ENCODE assay signal across 21 mouse cellular contexts in genomic region chr13:44210123-44210522, GRCm38 (mm10).
DNase-seq lines count a peak whose midpoint lies in the region; ATAC-seq and TF ChIP-seq lines count a peak whose summit lies in the region.
"Had no signal": no experiment of that assay in that cellular context is flagged by ENCODE, and none has a peak within 500 bp of the region (broad histone marks: within the 10 kb centered on the region; RNA-seq: fewer than 3 reads in every experiment).

No protein-coding gene starts in this region.

- 55% methylated on average over 6 of the region's 6 CpGs for WGBS in kidney, embryonic 15.5 days
- WGBS in thymus, adult 2 months: 74% methylated on average over 6 of the region's 6 CpGs
- 75% methylated on average over 6 of the region's 6 CpGs for WGBS in heart, adult 2 months

- peak overlapping the region; percentile 32; the same call in 1 of the 2 replicates for H3K27ac ChIP-seq in kidney, embryonic 15.5 days
- H3K27ac ChIP-seq in thymus, adult 2 months (ENCODE audit: control insufficient read depth, insufficient read depth, low read length): peak overlapping the region; percentile 60; the same call in 1 of the 2 replicates
- H3K27ac ChIP-seq in left cerebral cortex, adult 2 months: no peak overlapping the region
- H3K27ac ChIP-seq in heart, adult 2 months: no peak overlapping the region
- H3K27ac ChIP-seq: hindbrain, embryonic 13.5 days; liver, embryonic 15.5 days; midbrain, embryonic 15.5 days had no signal

- no peaks in the 10 kb centered on the region for H3K79me2 ChIP-seq in heart, adult 2 months (replicated peaks; ENCODE audit: control insufficient read depth, insufficient read depth, low read length)

- peaks cover 5% of the 10 kb centered on the region; the same call in 1 of the 2 replicates for H3K27me3 ChIP-seq in kidney, embryonic 15.5 days
- H3K27me3 ChIP-seq in thymus, adult 2 months (ENCODE audit: control insufficient read depth, insufficient read depth, low read length): no peaks in the 10 kb centered on the region
- H3K27me3 ChIP-seq in heart, adult 2 months (ENCODE audit: control insufficient read depth, insufficient read depth, low read length): no peaks in the 10 kb centered on the region
- H3K27me3 ChIP-seq: CH12.LX had no signal

- peaks cover 44% of the 10 kb centered on the region for H3K4me1 ChIP-seq in kidney, embryonic 15.5 days
- peaks cover 23% of the 10 kb centered on the region for H3K4me1 ChIP-seq in thymus, adult 2 months (replicated peaks; ENCODE audit: control insufficient read depth, insufficient read depth, low read length)
- H3K4me1 ChIP-seq in heart, adult 2 months (ENCODE audit: control insufficient read depth, insufficient read depth, low read length): no peaks in the 10 kb centered on the region

- no peaks in the 10 kb centered on the region for H3K9me3 ChIP-seq in kidney, embryonic 15.5 days (replicated peaks)
- H3K9me3 ChIP-seq: hindbrain, embryonic 13.5 days; limb, embryonic 12.5 days; liver, embryonic 15.5 days; midbrain, embryonic 15.5 days had no signal

- no peaks in the 10 kb centered on the region for H3K36me3 ChIP-seq in kidney, embryonic 15.5 days
- H3K36me3 ChIP-seq in thymus, adult 2 months (ENCODE audit: control insufficient read depth, insufficient read depth, low read length): no peaks in the 10 kb centered on the region
- H3K36me3 ChIP-seq in heart, adult 2 months (ENCODE audit: control insufficient read depth, insufficient read depth, low read length): no peaks in the 10 kb centered on the region
- H3K36me3 ChIP-seq: hindbrain, embryonic 13.5 days; limb, embryonic 12.5 days; liver, embryonic 15.5 days; midbrain, embryonic 15.5 days had no signal

- intact Hi-C loops in left cerebral cortex, postnatal 36 days (cut with DNase I): no loop called here
- intact Hi-C loops in left cerebral cortex, adult 2 months (cut with DNase I): no loop called here
- intact Hi-C loops in heart, adult 2 months (cut with DNase I): no loop called here

- H3K9ac ChIP-seq in kidney, embryonic 15.5 days: no peak overlapping the region
- no peak overlapping the region for H3K9ac ChIP-seq in heart, adult 2 months (ENCODE audit: low read depth, low read length)
- H3K9ac ChIP-seq: hindbrain, embryonic 13.5 days; limb, embryonic 12.5 days; liver, embryonic 15.5 days; midbrain, embryonic 15.5 days had no signal

- TF ChIP-seq CTCF in thymus, adult 2 months (IDR thresholded peaks at IDR 0.05; ENCODE audit: borderline replicate concordance, control insufficient read depth, extremely low read depth, insufficient read depth, low read length, poor library complexity): no peak
- TF ChIP-seq CTCF in left cerebral cortex, adult 2 months (IDR thresholded peaks at IDR 0.05): no peak
- no peak for TF ChIP-seq CTCF in heart, adult 2 months (IDR thresholded peaks at IDR 0.05)

- TF ChIP-seq EP300 in heart, adult 2 months (IDR thresholded peaks at IDR 0.05; ENCODE audit: insufficient read depth, low read depth, low read length): no peak

- no peak for ATAC-seq in kidney, embryonic 15.5 days (replicated peaks; ENCODE audit: low FRiP score)
- ATAC-seq: midbrain, embryonic 15.5 days; Patski had no signal

- no peak overlapping the region for H3K4me2 ChIP-seq in kidney, embryonic 15.5 days
- H3K4me2 ChIP-seq: hindbrain, embryonic 13.5 days; liver, embryonic 15.5 days; midbrain, embryonic 15.5 days had no signal

- TF ChIP-seq POLR2A in thymus, adult 2 months (IDR thresholded peaks at IDR 0.05; ENCODE audit: control insufficient read depth, extremely low read depth, insufficient read depth, low read length, poor library complexity): no peak
- no peak for TF ChIP-seq POLR2A in heart, adult 2 months (IDR thresholded peaks at IDR 0.05; ENCODE audit: insufficient read depth, low read depth, low read length)

- DNase-seq in kidney, postnatal 25 days: no peak
- DNase-seq in ES-CJ7 (ENCODE audit: low read depth, low spot score) (peak; percentile 71), ZHBTc4 (ENCODE audit: low read depth, low spot score) (peak; percentile 90)
- DNase-seq in thymus, adult 2 months: peak; percentile 20
- DNase-seq in left cerebral cortex, postnatal 36 days (ENCODE audit: low spot score in 2 of 2): no peak
- no peak for DNase-seq in left cerebral cortex, adult 2 months (ENCODE audit: extremely low spot score in 1 of 2, low spot score in 2 of 2)
- no peak for DNase-seq in heart, adult 2 months
- DNase-seq: adrenal gland, postnatal 10 days; cerebellum, adult 2 months; kidney, adult 18-20 months; kidney, postnatal 4 days; layer of hippocampus, postnatal 36 days; lung, postnatal 14 days; right cerebral cortex, postnatal 25 days had no signal

- H3K4me3 ChIP-seq in kidney, embryonic 15.5 days (replicated peaks): no peak overlapping the region
- H3K4me3 ChIP-seq in thymus, adult 2 months (ENCODE audit: control insufficient read depth, insufficient read depth, low read length): no peak overlapping the region
- no peak overlapping the region for H3K4me3 ChIP-seq in left cerebral cortex, adult 2 months
- no peak overlapping the region for H3K4me3 ChIP-seq in heart, adult 2 months
- H3K4me3 ChIP-seq: hindbrain, embryonic 13.5 days; limb, embryonic 12.5 days; liver, embryonic 15.5 days; midbrain, embryonic 15.5 days had no signal

Comparison
In these comparisons a context has a peak if more than half of its experiments do, and no peak if none do; other contexts are left out.
1. H3K27ac ChIP-seq: peak in kidney, embryonic 15.5 days (single experiment) and thymus, adult 2 months (single experiment); none in left cerebral cortex, adult 2 months (single experiment) and heart, adult 2 months (single experiment).
2. DNase-seq: peak in ES-CJ7 (single experiment), ZHBTc4 (single experiment) and thymus, adult 2 months (single experiment); none in kidney, postnatal 25 days (0 of 2), left cerebral cortex, postnatal 36 days (0 of 2), left cerebral cortex, adult 2 months (0 of 2) and heart, adult 2 months (0 of 2).